Mouse (Mus musculus) cerebellum, adult 2 months (tissue): ENCODE results near the gene Gm9747.

Experiments
- CTCF ChIP-seq: fragments of 200-500 bp; IDR thresholded peaks from 2 replicates; pipeline ENCODE4 v1.5.1; 2011; ENCODE audit warnings: low read depth, mild to moderate bottlenecking, control low read depth, low read length, moderate library complexity, borderline replicate concordance; ENCODE audit not compliant: insufficient read depth
- POLR2A ChIP-seq: fragments of 200-500 bp; IDR thresholded peaks from 2 replicates; pipeline ENCODE4 v1.6.1; 2011; ENCODE audit warnings: low read length, control low read depth, borderline replicate concordance; ENCODE audit not compliant: insufficient read depth

GRCm38 (mm10) chr1:82200636-82201035 is 32.3 kb upstream of the Gm9747 start:
- TF ChIP-seq CTCF (no peak), POLR2A (no peak)
